Mouse (Mus musculus) lung, embryonic 16.5 days (tissue): Measurements from ENCODE around the gene Ncaph. TPM values are rescaled to one million over a fixed set of nuclear protein-coding genes. Genes with fewer than 3 reads are reported as not detected.

Experiments used
- ATAC-seq: fragments of 200-750 bp; cut with Nextera tagmentation; 2 replicates; pipeline ENCODE4 v1.8.0; 2017; ENCODE audit warnings: low read depth, mild to moderate bottlenecking, moderate library complexity
- H3K27ac ChIP-seq: fragments of 300-500 bp; sonication (generic); 2 replicates; pipeline ENCODE4 v1.5.1; 2014; ENCODE audit warnings: mild to moderate bottlenecking, control low read depth, low read length
- H3K27me3 ChIP-seq: fragments of 300-500 bp; sonication (generic); 2 replicates; pipeline ENCODE4 v1.6.1; 2014; ENCODE audit warnings: low read depth, low read length, mixed read lengths; ENCODE audit not compliant: control insufficient read depth, insufficient read depth
- H3K36me3 ChIP-seq: fragments of 300-500 bp; sonication (generic); 2 replicates; pipeline ENCODE4 v1.6.1; 2014; ENCODE audit warnings: low read length; ENCODE audit not compliant: control insufficient read depth, insufficient read depth
- H3K4me1 ChIP-seq: fragments of 300-500 bp; sonication (generic); replicated peaks from 2 replicates; pipeline ENCODE4 v1.6.1; 2014; ENCODE audit warnings: low read length, mixed read lengths; ENCODE audit not compliant: control insufficient read depth, insufficient read depth
- H3K4me2 ChIP-seq: fragments of 300-500 bp; sonication (generic); 2 replicates; pipeline ENCODE4 v1.6.1; 2014; ENCODE audit warnings: low read depth, low read length, control low read depth
- H3K4me3 ChIP-seq: fragments of 300-500 bp; sonication (generic); 2 replicates; pipeline ENCODE4 v1.5.1; 2014; ENCODE audit warnings: mild to moderate bottlenecking, low read length, control low read depth
- H3K9ac ChIP-seq: fragments of 300-500 bp; sonication (generic); 2 replicates; pipeline ENCODE4 v1.6.1; 2014; ENCODE audit warnings: low read length, control low read depth
- H3K9me3 ChIP-seq: fragments of 300-500 bp; sonication (generic); 2 replicates; pipeline ENCODE4 v1.6.1; 2016; ENCODE audit warnings: low read length; ENCODE audit not compliant: control insufficient read depth
- WGBS: fragments of 180-500 bp; shearing (Covaris S2); extraction: QIAGEN DNeasy Blood & Tissue Kit; methylation state at CpG from one replicate; pipeline ENCODE4 v1.1.7; 2014; 5-methylcytosine and 5-hydroxymethylcytosine counted together
- polyA plus RNA-seq: library from polyadenylated mRNA; unstranded; fragments of >200 nt; fragmentation: Nextera tagmentation; extraction: Ambion mirVana; gene quantifications from 2 replicates; pipeline ENCODE4 v1.2.1, GENCODE M21; 2015

Gene Ncaph
- polyA plus RNA-seq, 1 experiment from 2014 or later: 108 TPM

DNA sequence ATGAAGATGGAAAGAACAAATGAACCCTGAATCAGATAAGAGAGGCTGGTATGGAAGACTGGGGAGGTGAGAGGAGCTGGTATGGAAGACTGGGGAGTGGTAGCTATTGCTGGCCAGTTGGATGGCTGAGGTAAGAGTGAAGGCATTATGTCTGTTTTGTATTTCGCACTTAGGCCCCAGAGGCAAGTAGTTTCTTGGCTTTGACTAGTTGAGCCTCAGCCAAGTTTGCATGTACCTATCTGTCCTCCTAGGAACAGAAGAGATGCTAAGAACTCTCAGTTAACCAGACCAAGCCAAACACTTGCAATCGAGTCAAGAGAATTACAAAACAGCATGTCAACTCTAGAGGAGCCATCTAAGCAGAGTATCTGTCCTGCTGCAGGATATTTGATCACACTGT, 59.6 kb downstream of the Ncaph start:
- ATAC-seq: no peak
- 88% methylated on average over 2 of the region's 2 CpGs for WGBS
- no peak overlapping the region for H3K4me2 ChIP-seq

DNA sequence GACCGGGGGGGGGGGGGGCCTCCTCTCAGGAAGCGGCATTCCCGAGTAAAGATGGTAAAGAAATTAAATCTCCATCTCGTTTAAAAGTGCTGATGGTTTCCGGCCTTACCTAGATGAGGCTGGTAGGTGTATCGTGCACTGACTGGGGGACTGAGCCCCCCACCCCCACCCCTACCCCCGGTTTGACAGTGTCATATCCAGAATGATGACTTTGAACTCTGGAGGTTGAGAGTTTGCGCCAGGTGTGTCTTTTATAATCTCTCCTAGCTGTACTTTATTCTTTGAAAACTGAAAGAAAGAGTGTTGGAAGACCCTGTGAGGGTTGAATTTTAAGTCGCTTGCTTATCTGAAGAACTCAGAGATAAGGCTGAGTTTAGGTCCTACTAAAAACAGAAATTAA, 62.9 kb downstream of the Ncaph start:
- Histone ChIP-seq H3K4me3 (peak overlapping the region; percentile 88), H3K9me3 (no peaks in the 10 kb centered on the region), H3K27ac (peak overlapping the region; percentile 47), H3K36me3 (0 out of 2 replicates have a peak, but pooled peaks cover 2% of the 10 kb centered on the region), H3K4me2 (peak overlapping the region; percentile 78), H3K4me1 (peaks cover 10% of the 10 kb centered on the region), H3K9ac (peak overlapping the region; percentile 91), H3K27me3 (no peaks in the 10 kb centered on the region)
- WGBS: 6% methylated on average over 9 of the region's 9 CpGs
- ATAC-seq: no peak

More for the DNA sequence above, 59.6 kb downstream of the Ncaph start:
- Histone ChIP-seq H3K9me3 (no peaks in the 10 kb centered on the region), H3K4me1 (peaks cover 10% of the 10 kb centered on the region), H3K27ac (no peak overlapping the region), H3K9ac (no peak overlapping the region), H3K27me3 (no peaks in the 10 kb centered on the region), H3K4me3 (no peak overlapping the region), H3K36me3 (no peaks in the 10 kb centered on the region)

DNA sequence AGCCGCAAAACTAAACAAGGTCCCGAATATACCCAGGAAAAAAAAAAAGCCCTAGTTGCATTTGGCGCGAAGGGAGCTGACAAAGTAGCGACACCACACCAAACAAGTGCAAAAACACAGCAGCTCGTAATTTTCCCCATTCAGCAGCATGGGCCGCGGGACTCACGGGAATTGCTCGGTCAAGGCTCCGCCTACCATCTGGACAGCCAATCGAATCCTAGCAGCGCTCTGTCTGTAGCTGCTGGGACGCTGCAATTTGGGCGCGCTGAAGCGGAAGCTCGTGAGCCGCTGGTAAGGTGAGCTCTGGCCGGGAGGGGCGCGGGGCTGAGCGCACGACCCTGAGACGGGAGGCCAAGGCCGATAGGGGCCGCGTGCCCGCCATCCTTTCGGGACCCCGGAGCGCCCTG, 63.3 kb downstream of the Ncaph start, which contains the start of gene Blvra:
Blvra (plus strand) TSS at position 231 of the 407 bp plus-strand sequence.
- H3K4me2 ChIP-seq: peak within 1 kb of the TSS; percentile 78
- H3K27ac ChIP-seq: peak within 1 kb of the TSS; percentile 47
- 1% methylated on average over 22 of the region's 32 CpGs for WGBS
- peak; percentile 100 for ATAC-seq
- no peaks in the 10 kb centered on the region for H3K27me3 ChIP-seq
- peaks cover 10% of the 10 kb centered on the region for H3K4me1 ChIP-seq
- 0 out of 2 replicates have a peak, but pooled peaks cover 2% of the 10 kb centered on the region for H3K36me3 ChIP-seq
- no peaks in the 10 kb centered on the region for H3K9me3 ChIP-seq
- peak within 1 kb of the TSS; percentile 91 for H3K9ac ChIP-seq
- H3K4me3 ChIP-seq: peak within 1 kb of the TSS; percentile 88

DNA sequence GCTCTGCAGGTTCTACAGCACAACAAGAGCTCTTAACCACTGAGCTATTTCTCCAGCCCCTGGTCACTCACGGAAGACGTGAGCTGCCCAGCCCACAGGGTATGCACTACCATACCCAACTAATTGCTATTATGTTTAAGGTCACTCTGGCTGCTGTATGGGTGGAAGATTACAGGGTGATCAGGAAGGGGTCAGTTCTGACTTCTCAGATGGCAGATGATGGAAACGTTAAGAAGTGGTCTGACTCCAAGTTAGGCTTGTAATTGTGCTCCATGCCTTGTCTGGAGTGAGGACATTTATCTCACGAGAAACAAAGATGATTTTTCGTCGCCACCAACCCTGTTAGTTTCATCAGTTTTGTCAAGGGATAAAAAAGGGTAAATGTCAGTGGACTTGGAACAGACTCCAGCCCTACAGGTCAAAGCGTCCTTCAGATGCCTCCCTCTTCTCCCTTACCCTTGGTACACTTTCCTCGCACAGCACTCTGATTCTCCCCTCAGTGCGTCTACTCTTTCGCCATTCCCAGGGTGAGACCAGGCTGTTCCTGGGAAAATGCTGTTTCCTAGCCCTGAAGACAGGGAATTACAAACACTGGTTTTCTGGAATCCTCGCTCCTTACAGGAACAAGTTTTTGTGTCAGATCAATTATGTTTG, 63.8 kb downstream of the Ncaph start:
- Histone ChIP-seq H3K27ac (peak overlapping the region; percentile 30), H3K4me1 (peaks cover 10% of the 10 kb centered on the region), H3K9ac (peak overlapping the region; percentile 91), H3K4me3 (peak overlapping the region; percentile 88), H3K27me3 (no peaks in the 10 kb centered on the region), H3K4me2 (peak overlapping the region; percentile 78), H3K36me3 (0 out of 2 replicates have a peak, but pooled peaks cover 2% of the 10 kb centered on the region), H3K9me3 (no peaks in the 10 kb centered on the region)
- 18% methylated on average over 11 of the region's 11 CpGs for WGBS
- ATAC-seq: no peak

DNA sequence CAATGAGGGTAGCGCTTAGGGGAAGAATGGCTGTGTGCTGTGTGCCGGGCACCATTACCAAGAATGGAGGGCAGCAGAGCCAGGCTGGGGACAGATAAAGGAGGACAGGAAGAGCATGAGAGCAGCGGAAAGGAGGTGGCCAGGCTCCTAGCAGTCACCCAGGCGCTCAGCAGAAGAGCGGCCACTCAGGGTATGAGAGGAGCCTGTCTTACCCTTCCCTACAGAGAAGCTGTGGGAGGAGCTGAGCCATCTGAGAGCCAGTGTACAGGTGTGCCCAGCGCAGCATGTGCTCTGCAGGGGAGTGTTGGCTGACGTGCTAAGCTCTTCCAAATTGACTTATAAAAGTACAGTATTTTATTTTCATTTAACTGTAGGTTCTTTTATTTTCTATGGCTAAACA, 64.9 kb downstream of the Ncaph start:
- Histone ChIP-seq H3K9me3 (no peaks in the 10 kb centered on the region), H3K9ac (no peak overlapping the region), H3K4me2 (no peak overlapping the region), H3K27ac (no peak overlapping the region), H3K36me3 (0 out of 2 replicates have a peak, but pooled peaks cover 2% of the 10 kb centered on the region), H3K4me3 (no peak overlapping the region), H3K27me3 (no peaks in the 10 kb centered on the region), H3K4me1 (peaks cover 10% of the 10 kb centered on the region)
- ATAC-seq: no peak
- 70% methylated on average over 7 of the region's 7 CpGs for WGBS

DNA sequence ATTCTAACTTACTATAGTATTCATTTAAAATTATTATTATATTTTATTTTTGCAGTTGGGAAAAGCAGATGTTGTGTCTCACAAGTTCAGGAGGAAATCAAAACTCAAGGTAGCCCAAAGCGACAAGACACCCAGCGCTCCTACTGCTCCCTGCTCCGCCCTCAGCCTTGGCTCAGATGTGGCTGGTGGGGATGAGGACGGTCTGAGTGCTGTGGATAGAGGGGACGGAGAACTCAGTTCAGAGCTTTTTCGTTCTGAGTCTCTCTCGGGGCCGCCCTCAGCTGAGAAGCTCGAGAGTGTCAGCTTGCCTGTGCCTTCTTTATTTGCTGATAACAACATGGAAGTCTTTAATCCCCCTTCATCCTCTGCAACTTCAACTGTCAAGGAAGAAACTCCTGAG, 72.3 kb downstream of the Ncaph start:
- H3K9me3 ChIP-seq: no peaks in the 10 kb centered on the region
- no peak overlapping the region for H3K9ac ChIP-seq
- ATAC-seq: no peak
- H3K27ac ChIP-seq: no peak overlapping the region
- peaks cover 19% of the 10 kb centered on the region for H3K36me3 ChIP-seq
- 96% methylated on average over 9 of the region's 9 CpGs for WGBS
- H3K27me3 ChIP-seq: no peaks in the 10 kb centered on the region
- no peak overlapping the region for H3K4me2 ChIP-seq
- no peak overlapping the region for H3K4me3 ChIP-seq
- H3K4me1 ChIP-seq: no peaks in the 10 kb centered on the region

Other genes with a start within 250 kb of the Ncaph start
- 42.5 and 43.8 TPM in 2 replicates for gene Sppl2a, start 200.7 kb downstream of the Ncaph start, polyA plus RNA-seq
- gene Ap4e1, start 125.2 kb downstream of the Ncaph start, polyA plus RNA-seq: 11.4 and 12.4 TPM in 2 replicates
- 51.6 and 55.8 TPM in 2 replicates for gene Blvra, start 63.3 kb downstream of the Ncaph start, polyA plus RNA-seq
- gene Itpripl1, start 9.5 kb upstream of the Ncaph start, polyA plus RNA-seq: 29.3 and 29.4 TPM in 2 replicates
- 1.8 and 1.9 TPM in 2 replicates for gene 1810024B03Rik, start 74.3 kb upstream of the Ncaph start, polyA plus RNA-seq
- 51.9 and 53.7 TPM in 2 replicates for gene Snrnp200, start 74.4 kb upstream of the Ncaph start, polyA plus RNA-seq
- gene Ciao1, start 113.9 kb upstream of the Ncaph start, polyA plus RNA-seq: 69.9 and 75.9 TPM in 2 replicates
- gene Tmem127, start 114.0 kb upstream of the Ncaph start, polyA plus RNA-seq: 26.5 and 26.6 TPM in 2 replicates
- 56.8 and 57.3 TPM in 2 replicates for gene Stard7, start 136.3 kb upstream of the Ncaph start, polyA plus RNA-seq
- 6.1 and 6.2 TPM in 2 replicates for gene Dusp2, start 202.2 kb upstream of the Ncaph start, polyA plus RNA-seq
- gene Astl, start 204.7 kb upstream of the Ncaph start, polyA plus RNA-seq: not detected in 2 replicates
- 0.30 and 0.50 TPM in 2 replicates for gene Adra2b, start 229.3 kb upstream of the Ncaph start, polyA plus RNA-seq